10 mouse cellular contexts compared by ENCODE assay signal in genomic region chr13:37912591-37913467, GRCm38 (mm10).
A peak's percentile ranks its signal among the peaks of the same experiment; 100 is the strongest.
DNase-seq lines count a peak whose midpoint lies in the region; ATAC-seq and TF ChIP-seq lines count a peak whose summit lies in the region.
"Had no signal": no experiment of that assay in that cellular context is flagged by ENCODE, and none has a peak within 500 bp of the region (broad histone marks: within the 10 kb centered on the region; RNA-seq: fewer than 3 reads in every experiment).

No protein-coding gene starts in this region.

- H3K27ac ChIP-seq in kidney, adult 2 months (ENCODE audit: insufficient read depth, low read depth, low read length): peak overlapping the region; percentile 22; the same call in 1 of the 2 replicates
- no peak overlapping the region for H3K27ac ChIP-seq in kidney, embryonic 14.5 days (ENCODE audit: low read depth, low read length)
- no peak overlapping the region for H3K27ac ChIP-seq in stomach, embryonic 15.5 days
- no peak overlapping the region for H3K27ac ChIP-seq in forebrain, embryonic 14.5 days (ENCODE audit: low read depth, low read length)
- H3K27ac ChIP-seq: left cerebral cortex, adult 2 months had no signal

- H3K9me3 ChIP-seq in kidney, embryonic 14.5 days (ENCODE audit: control insufficient read depth, low read length): no peaks in the 10 kb centered on the region
- no peaks in the 10 kb centered on the region for H3K9me3 ChIP-seq in stomach, embryonic 15.5 days
- H3K9me3 ChIP-seq in forebrain, embryonic 14.5 days (replicated peaks; ENCODE audit: control insufficient read depth, low read length): no peaks in the 10 kb centered on the region

- H3K4me1 ChIP-seq in kidney, adult 2 months (ENCODE audit: control insufficient read depth, insufficient read depth, low read length): peaks cover 24% of the 10 kb centered on the region
- peaks cover 16% of the 10 kb centered on the region; the same call in 1 of the 2 replicates for H3K4me1 ChIP-seq in kidney, embryonic 14.5 days (ENCODE audit: control insufficient read depth, insufficient read depth, low read length)
- peaks cover 16% of the 10 kb centered on the region for H3K4me1 ChIP-seq in stomach, embryonic 15.5 days
- no peaks in the 10 kb centered on the region for H3K4me1 ChIP-seq in forebrain, embryonic 14.5 days (ENCODE audit: control insufficient read depth, insufficient read depth, low read length)

- H3K4me2 ChIP-seq in kidney, embryonic 14.5 days (replicated peaks; ENCODE audit: low read depth, low read length): no peak overlapping the region
- no peak overlapping the region for H3K4me2 ChIP-seq in stomach, embryonic 15.5 days
- no peak overlapping the region for H3K4me2 ChIP-seq in forebrain, embryonic 14.5 days (ENCODE audit: low read length)

- H3K9ac ChIP-seq in kidney, embryonic 14.5 days (ENCODE audit: low read depth, low read length): no peak overlapping the region
- H3K9ac ChIP-seq in stomach, embryonic 15.5 days: no peak overlapping the region
- H3K9ac ChIP-seq in forebrain, embryonic 14.5 days (ENCODE audit: low read length): no peak overlapping the region

- H3K36me3 ChIP-seq in kidney, adult 2 months (ENCODE audit: control insufficient read depth, insufficient read depth, low read length): peaks cover 7% of the 10 kb centered on the region; the same call in 1 of the 2 replicates
- H3K36me3 ChIP-seq in kidney, embryonic 14.5 days (ENCODE audit: control insufficient read depth, insufficient read depth, low read length): peaks cover 41% of the 10 kb centered on the region
- H3K36me3 ChIP-seq in stomach, embryonic 15.5 days: peaks cover 23% of the 10 kb centered on the region
- no peaks in the 10 kb centered on the region for H3K36me3 ChIP-seq in forebrain, embryonic 14.5 days (ENCODE audit: control insufficient read depth, insufficient read depth, low read length)

- H3K27me3 ChIP-seq in kidney, adult 2 months (replicated peaks; ENCODE audit: control insufficient read depth, insufficient read depth, low read length): no peaks in the 10 kb centered on the region
- H3K27me3 ChIP-seq in kidney, embryonic 14.5 days (ENCODE audit: control insufficient read depth, insufficient read depth, low read length): no peaks in the 10 kb centered on the region
- no peaks in the 10 kb centered on the region for H3K27me3 ChIP-seq in stomach, embryonic 15.5 days (replicated peaks)
- H3K27me3 ChIP-seq in forebrain, embryonic 14.5 days (replicated peaks; ENCODE audit: control insufficient read depth, insufficient read depth, low read length): no peaks in the 10 kb centered on the region

- no peak for TF ChIP-seq POLR2A in kidney, adult 2 months (IDR thresholded peaks at IDR 0.05; ENCODE audit: low read depth, low read length)

- H3K4me3 ChIP-seq in kidney, adult 2 months (ENCODE audit: insufficient read depth, low read depth, low read length): no peak overlapping the region
- H3K4me3 ChIP-seq in kidney, embryonic 14.5 days (ENCODE audit: low read length): no peak overlapping the region
- H3K4me3 ChIP-seq in stomach, embryonic 15.5 days (replicated peaks): no peak overlapping the region
- no peak overlapping the region for H3K4me3 ChIP-seq in forebrain, embryonic 14.5 days (ENCODE audit: low read depth, low read length)
- H3K4me3 ChIP-seq: left cerebral cortex, adult 2 months had no signal

- DNase-seq in kidney, adult 2 months: peak; percentile 57
- DNase-seq in forelimb bud, embryonic 11.5 days (ENCODE audit: low read depth, low spot score): peak; percentile 11
- peak; percentile 23 for DNase-seq in kidney, postnatal 10 days
- no peak for DNase-seq in right cerebral cortex, postnatal 4 days
- DNase-seq in forebrain, embryonic 14.5 days (ENCODE audit: low spot score): no peak
- DNase-seq: right cerebral cortex, postnatal 25 days; thymus, adult 2 months had no signal

- 0 out of 2 replicates have a peak, but pooled peaks have one; percentile 8 for TF ChIP-seq CTCF in kidney, adult 2 months (conservative IDR thresholded peaks at IDR 0.05; ENCODE audit: insufficient read depth, insufficient read length, low read depth, low read length)

- 41% methylated on average over 12 of the region's 12 CpGs for WGBS in kidney, adult 2 months
- WGBS in kidney, embryonic 14.5 days: 52% methylated on average over 12 of the region's 12 CpGs
- 54% methylated on average over 12 of the region's 12 CpGs for WGBS in stomach, embryonic 15.5 days
- 58% methylated on average over 12 of the region's 12 CpGs for WGBS in forebrain, embryonic 14.5 days

- no peak; the same call in 1 of the 2 replicates for ATAC-seq in kidney, embryonic 14.5 days (ENCODE audit: low FRiP score, low TSS enrichment)
- ATAC-seq in stomach, embryonic 15.5 days (ENCODE audit: insufficient read depth, low FRiP score, low read depth): 0 out of 2 replicates have a peak, but pooled peaks have one; percentile 43
- ATAC-seq in forebrain, embryonic 14.5 days: no peak

Comparison
In these comparisons a context has a peak if more than half of its experiments do, and no peak if none do; other contexts are left out.
1. DNase-seq: peak in kidney, adult 2 months (single experiment), forelimb bud, embryonic 11.5 days (single experiment) and kidney, postnatal 10 days (single experiment); none in right cerebral cortex, postnatal 4 days (single experiment) and forebrain, embryonic 14.5 days (single experiment).